Comparison of ENCODE assay signal across 8 mouse cellular contexts in the genomic region with DNA sequence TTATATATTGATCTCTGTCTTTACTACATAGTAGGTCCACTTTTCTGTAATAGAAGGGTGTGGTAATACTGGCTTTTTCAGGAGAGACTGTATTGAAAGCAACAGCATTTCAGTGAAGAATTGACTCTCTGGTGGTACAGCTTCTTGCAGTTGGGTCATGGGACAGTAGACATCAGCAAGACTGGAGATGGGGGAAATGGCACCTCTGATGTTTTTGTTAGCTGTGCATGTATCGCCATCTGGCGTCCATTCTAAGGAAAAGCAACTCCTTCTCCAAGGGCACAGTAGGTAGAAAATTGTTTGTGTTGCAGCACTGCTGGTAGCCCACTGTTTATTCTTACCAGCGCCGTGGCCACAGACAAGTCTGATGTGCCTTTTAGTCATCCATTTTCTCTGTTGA. TPM values are rescaled to one million over a fixed set of nuclear protein-coding genes. Genes with fewer than 3 reads are reported as not detected.
DNase-seq lines count a peak whose midpoint lies in the region; ATAC-seq and TF ChIP-seq lines count a peak whose summit lies in the region.

No protein-coding gene starts in this region.

- peak; percentile 54 for TF ChIP-seq CTCF in C2C12 (IDR thresholded peaks at IDR 0.05; ENCODE audit: control insufficient read depth, insufficient read depth, insufficient read length)
- TF ChIP-seq CTCF in midbrain, postnatal 0 days (IDR thresholded peaks at IDR 0.05) = peak; percentile 92

- H3K4me1 ChIP-seq in limb, embryonic 13.5 days = no peaks in the 10 kb centered on the region
- H3K4me1 ChIP-seq in midbrain, postnatal 0 days (ENCODE audit: insufficient read depth, low read length) = no peaks in the 10 kb centered on the region

- 4% methylated on average over 4 of the region's 4 CpGs for WGBS in limb, embryonic 13.5 days
- 9% methylated on average over 4 of the region's 4 CpGs for WGBS in midbrain, postnatal 0 days

- no peak overlapping the region for H3K9ac ChIP-seq in limb, embryonic 13.5 days
- H3K9ac ChIP-seq in midbrain, postnatal 0 days (replicated peaks; ENCODE audit: low read length, poor library complexity, severe bottlenecking) = no peak overlapping the region

- no peak overlapping the region for H3ac ChIP-seq in C2C12 (ENCODE audit: control insufficient read depth, insufficient read length, low read depth)

- no peaks in the 10 kb centered on the region for H3K27me3 ChIP-seq in C2C12 (ENCODE audit: control insufficient read depth, insufficient read depth, insufficient read length)
- H3K27me3 ChIP-seq in limb, embryonic 13.5 days = no peaks in the 10 kb centered on the region
- no peaks in the 10 kb centered on the region for H3K27me3 ChIP-seq in midbrain, postnatal 0 days (ENCODE audit: insufficient read depth, low read length)

- H3K79me2 ChIP-seq in C2C12 (ENCODE audit: control insufficient read depth, insufficient read depth) = no peaks in the 10 kb centered on the region

- H3K79me3 ChIP-seq in C2C12 (ENCODE audit: low read depth) = no peaks in the 10 kb centered on the region

- no peak overlapping the region for H3K4me3 ChIP-seq in C2C12 (ENCODE audit: insufficient read depth, poor library complexity, severe bottlenecking)
- H3K4me3 ChIP-seq in limb, embryonic 13.5 days = no peak overlapping the region
- no peak overlapping the region for H3K4me3 ChIP-seq in midbrain, postnatal 0 days (ENCODE audit: low read depth, low read length)

- H3K27ac ChIP-seq in limb, embryonic 13.5 days = no peak overlapping the region
- H3K27ac ChIP-seq in midbrain, postnatal 0 days (ENCODE audit: low read depth, low read length) = no peak overlapping the region

- DNase-seq in Muller cell, postnatal 12 days (ENCODE audit: inconsistent ontology term) = peak; percentile 62
- peak; percentile 56 to 66 for DNase-seq in cerebellum, postnatal 10 days
- DNase-seq in frontal cortex, postnatal 25 days (ENCODE audit: low spot score in 2 of 2) = peak; percentile 10 to 24
- DNase-seq in kidney, adult 18-20 months = peak; percentile 38
- DNase-seq in midbrain, postnatal 0 days (ENCODE audit: low spot score) = peak; percentile 87
- peak; percentile 55 for DNase-seq in telencephalon, adult 2 months (ENCODE audit: low read depth, low spot score)

- no peak overlapping the region for H3K4me2 ChIP-seq in limb, embryonic 13.5 days (replicated peaks)
- no peak overlapping the region for H3K4me2 ChIP-seq in midbrain, postnatal 0 days (ENCODE audit: low read depth, low read length, poor library complexity, severe bottlenecking)

- no peaks in the 10 kb centered on the region for H3K9me3 ChIP-seq in limb, embryonic 13.5 days
- no peaks in the 10 kb centered on the region for H3K9me3 ChIP-seq in midbrain, postnatal 0 days (ENCODE audit: low read length)

- 0 out of 2 replicates have a peak, but pooled peaks have one; percentile 61 for ATAC-seq in limb, embryonic 13.5 days (ENCODE audit: low FRiP score, low read depth)
- ATAC-seq in midbrain, postnatal 0 days (ENCODE audit: low FRiP score) = peak; percentile 71

- H3K36me3 ChIP-seq in C2C12 (ENCODE audit: control insufficient read depth, insufficient read depth) = no peaks in the 10 kb centered on the region
- H3K36me3 ChIP-seq in limb, embryonic 13.5 days = no peaks in the 10 kb centered on the region
- H3K36me3 ChIP-seq in midbrain, postnatal 0 days (ENCODE audit: insufficient read depth, low read length) = no peaks in the 10 kb centered on the region

TF ChIP-seq in C2C12, 6 proteins besides CTCF, POLR2A, EP300 and RAD21:
- TF ChIP-seq MYOD1 (IDR thresholded peaks at IDR 0.05; ENCODE audit: control insufficient read depth, insufficient read length, low read depth) (no peak), USF1 (IDR thresholded peaks at IDR 0.05; ENCODE audit: low read depth) (no peak), FOSL1 (IDR thresholded peaks at IDR 0.05; ENCODE audit: insufficient read depth, low read length, poor library complexity, severe bottlenecking) (no peak), CEBPB (IDR thresholded peaks at IDR 0.05; ENCODE audit: low read depth) (no peak), MYOG (IDR thresholded peaks at IDR 0.05; ENCODE audit: control insufficient read depth, extremely low read depth, insufficient read length) (no peak), MAX (IDR thresholded peaks at IDR 0.05) (no peak)

RNA-seq across cellular contexts. Expression of a gene that starts 24.1 kb away (rescaled TPM):
- 123 TPM for polyA plus RNA-seq in C2C12 (2012; fragmentation: generic; extraction: Trizol)
- polyA plus RNA-seq in limb, embryonic 13.5 days (2015; fragmentation: Nextera tagmentation; extraction: Ambion mirVana) = 151 and 154 TPM in 2 replicates
- total RNA-seq in midbrain, postnatal 0 days (2014; rRNA removed) = 31.2 and 35.6 TPM in 2 replicates
- polyA plus RNA-seq in midbrain, postnatal 0 days (2015; fragmentation: Nextera tagmentation; extraction: Ambion mirVana) = 25.0 and 26.1 TPM in 2 replicates

Comparison
In these comparisons a context has a peak if more than half of its experiments do, and no peak if none do; other contexts are left out.
1. DNase-seq: peak in every context shown above with its lines; median percentile 87 in midbrain, postnatal 0 days; 62 in Muller cell, postnatal 12 days; 61 in cerebellum, postnatal 10 days; 55 in telencephalon, adult 2 months; 38 in kidney, adult 18-20 months; 17 in frontal cortex, postnatal 25 days.